Mouse (Mus musculus) cerebellum, adult 2 months (tissue): ENCODE data around the gene Thra. TPM values are rescaled to one million over a fixed set of nuclear protein-coding genes. Genes with fewer than 3 reads are reported as not detected.
A peak's percentile ranks its signal among the peaks of the same experiment; 100 is the strongest.

Source experiments
- DNase-seq, 2 experiments: peaks; one replicate each; pipeline ENCODE4 v3.0.0; 2021
- H3K27ac ChIP-seq: fragments of 200-500 bp; 2 replicates; pipeline ENCODE4 v1.5.1; 2012; ENCODE audit warnings: low read length, control low read depth, inconsistent platforms; ENCODE audit not compliant: insufficient read depth
- H3K27me3 ChIP-seq: fragments of 200-500 bp; 2 replicates; pipeline ENCODE4 v1.6.1; 2012; ENCODE audit warnings: inconsistent platforms, mild to moderate bottlenecking, low read length, moderate library complexity; ENCODE audit not compliant: control insufficient read depth, insufficient read depth
- H3K4me1 ChIP-seq: fragments of 200-500 bp; 2 replicates; pipeline ENCODE4 v1.6.1; 2011; ENCODE audit warnings: low read length; ENCODE audit not compliant: control insufficient read depth, insufficient read depth
- H3K4me3 ChIP-seq: fragments of 200-500 bp; replicated peaks from 2 replicates; pipeline ENCODE3; 2011; ENCODE audit warnings: mild to moderate bottlenecking, low read depth, low read length, control low read depth; ENCODE audit not compliant: insufficient read depth
- CTCF ChIP-seq: fragments of 200-500 bp; IDR thresholded peaks from 2 replicates; pipeline ENCODE4 v1.5.1; 2011; ENCODE audit warnings: low read depth, mild to moderate bottlenecking, control low read depth, low read length, moderate library complexity, borderline replicate concordance; ENCODE audit not compliant: insufficient read depth
- POLR2A ChIP-seq: fragments of 200-500 bp; IDR thresholded peaks from 2 replicates; pipeline ENCODE4 v1.6.1; 2011; ENCODE audit warnings: low read length, control low read depth, borderline replicate concordance; ENCODE audit not compliant: insufficient read depth
- WGBS: fragments of 180-500 bp; shearing (Covaris S2); methylation state at CpG from one replicate; pipeline ENCODE4 v1.1.7; 2018; 5-methylcytosine and 5-hydroxymethylcytosine counted together
- polyA plus RNA-seq: library from polyadenylated mRNA; depleted of rRNA; stranded (reverse); fragments of >200 nt; gene quantifications from 2 replicates; pipeline ENCODE4 v1.2.3, GENCODE M21; 2012; rRNA removed

The Thra gene
- polyA plus RNA-seq: 439 and 447 TPM in 2 replicates

GRCm38 (mm10) chr11:98740393-98741050 lies at the start of gene Thra:
TSS of gene Thra (plus strand) at chr11:98740638.
- DNase-seq: peak; percentile 71 to 74
- 2% methylated on average over 22 of the region's 22 CpGs for WGBS
- Histone ChIP-seq H3K4me1 (peaks cover 19% of the 10 kb centered on the region), H3K4me3 (peak within 1 kb of the TSS; percentile 80), H3K27ac (peak within 1 kb of the TSS; percentile 66), H3K27me3 (no peaks in the 10 kb centered on the region)
- TF ChIP-seq CTCF (no peak), POLR2A (peak; percentile 11; the same call in 1 of the 2 replicates)

- Histone ChIP-seq H3K4me3 (no peak overlapping the region), H3K4me1 (no peaks in the 10 kb centered on the region), H3K27ac (no peak overlapping the region), H3K27me3 (no peaks in the 10 kb centered on the region)
- TF ChIP-seq CTCF: no peak
- no peak for TF ChIP-seq POLR2A
- WGBS: 63% methylated on average over 13 of the region's 13 CpGs
- no peak for DNase-seq
These were observed 47.2 kb upstream of the Thra start for GRCm38 (mm10) chr11:98693201-98693600.

DNA sequence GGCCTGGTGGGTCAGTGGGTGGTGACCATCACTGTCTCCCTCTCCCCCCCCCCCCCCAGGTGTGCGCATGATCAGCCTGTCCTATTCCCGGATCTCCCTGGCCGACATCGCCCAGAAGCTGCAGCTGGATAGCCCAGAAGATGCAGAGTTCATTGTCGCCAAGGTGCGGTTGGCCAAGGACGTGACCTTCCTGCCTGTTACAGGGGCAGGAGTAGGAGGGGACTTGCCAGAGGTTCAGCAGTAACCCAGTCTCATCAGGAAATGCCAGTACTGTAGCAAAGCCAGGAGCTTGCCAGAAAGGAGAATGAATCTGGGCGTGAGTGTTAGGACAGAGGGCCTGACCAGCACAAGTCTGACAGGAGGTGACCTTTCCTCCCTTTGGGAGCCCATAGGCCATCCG lies 46.7 kb upstream of the Thra start:
- no peaks in the 10 kb centered on the region for H3K4me1 ChIP-seq

GRCm38 (mm10) chr11:98694301-98694700 lies 46.1 kb upstream of the Thra start:
- 21% methylated on average over 9 of the region's 9 CpGs for WGBS
- H3K4me3 ChIP-seq: no peak overlapping the region
- TF ChIP-seq POLR2A (no peak), CTCF (no peak)
- no peak for DNase-seq
- H3K4me1 ChIP-seq: no peaks in the 10 kb centered on the region
- H3K27me3 ChIP-seq: no peaks in the 10 kb centered on the region
- no peak overlapping the region for H3K27ac ChIP-seq

More for the DNA sequence above, 46.7 kb upstream of the Thra start:
- TF ChIP-seq POLR2A: no peak
- no peak for TF ChIP-seq CTCF
- no peaks in the 10 kb centered on the region for H3K27me3 ChIP-seq
- DNase-seq: no peak
- 82% methylated on average over 9 of the region's 9 CpGs for WGBS
- no peak overlapping the region for H3K27ac ChIP-seq
- no peak overlapping the region for H3K4me3 ChIP-seq

- Histone ChIP-seq H3K4me3 (no peak overlapping the region), H3K4me1 (peaks cover 4% of the 10 kb centered on the region), H3K27me3 (no peaks in the 10 kb centered on the region), H3K27ac (no peak overlapping the region)
- WGBS: 43% methylated on average over 14 of the region's 14 CpGs
- TF ChIP-seq POLR2A: no peak
- TF ChIP-seq CTCF: no peak
- DNase-seq: no peak
These were observed 45.0 kb upstream of the Thra start for GRCm38 (mm10) chr11:98695408-98695807.

GRCm38 (mm10) chr11:98696454-98697216 lies 43.8 kb upstream of the Thra start:
- H3K4me1 ChIP-seq: peaks cover 4% of the 10 kb centered on the region
- H3K4me3 ChIP-seq: no peak overlapping the region
- no peaks in the 10 kb centered on the region for H3K27me3 ChIP-seq
- TF ChIP-seq CTCF: no peak
- TF ChIP-seq POLR2A: no peak
- WGBS: 62% methylated on average over 14 of the region's 14 CpGs
- DNase-seq: no peak
- no peak overlapping the region for H3K27ac ChIP-seq

- no peak for DNase-seq
- 84% methylated on average over 12 of the region's 12 CpGs for WGBS
- no peak for TF ChIP-seq CTCF
- no peak for TF ChIP-seq POLR2A
- H3K27ac ChIP-seq: no peak overlapping the region
- peaks cover 5% of the 10 kb centered on the region for H3K4me1 ChIP-seq
- H3K4me3 ChIP-seq: no peak overlapping the region
- no peaks in the 10 kb centered on the region for H3K27me3 ChIP-seq
These were observed 43.2 kb upstream of the Thra start for GRCm38 (mm10) chr11:98697225-98697624.

- H3K27ac ChIP-seq: no peak overlapping the region
- no peak for DNase-seq
- H3K4me3 ChIP-seq: no peak overlapping the region
- WGBS: 43% methylated on average over 16 of the region's 16 CpGs
- H3K4me1 ChIP-seq: peaks cover 11% of the 10 kb centered on the region
- no peaks in the 10 kb centered on the region for H3K27me3 ChIP-seq
- TF ChIP-seq POLR2A (no peak), CTCF (no peak)
These were observed 41.4 kb upstream of the Thra start for GRCm38 (mm10) chr11:98698849-98699640.
